Mouse (Mus musculus) kidney, postnatal 0 days (tissue): ENCODE measurements around the gene Car15. TPM values are rescaled to one million over a fixed set of nuclear protein-coding genes. Genes with fewer than 3 reads are reported as not detected.

Experiments used
- ATAC-seq: fragments of 200-750 bp; cut with Nextera tagmentation; replicated peaks from 2 replicates; pipeline ENCODE4 v1.8.0; 2017; ENCODE audit warnings: low read depth, moderate number of reproducible peaks, moderate TSS enrichment, moderate library complexity; ENCODE audit not compliant: low FRiP score
- DNase-seq: peaks from one replicate; pipeline ENCODE4 v3.0.0-alpha.2; 2016; ENCODE audit warnings: low spot score
- H3K27ac ChIP-seq: fragments of 300-500 bp; sonication (generic); 2 replicates; pipeline ENCODE4 v1.5.1; 2014; ENCODE audit warnings: mild to moderate bottlenecking
- H3K27me3 ChIP-seq: fragments of 300-500 bp; sonication (generic); 2 replicates; pipeline ENCODE4 v1.6.1; 2014; ENCODE audit warnings: low read length, mixed read lengths; ENCODE audit not compliant: insufficient read depth
- H3K36me3 ChIP-seq: fragments of 300-500 bp; sonication (generic); 2 replicates; pipeline ENCODE4 v1.6.1; 2014; ENCODE audit warnings: low read length, mixed read lengths; ENCODE audit not compliant: insufficient read depth
- H3K4me1 ChIP-seq: fragments of 300-500 bp; sonication (generic); replicated peaks from 2 replicates; pipeline ENCODE4 v1.6.1; 2014; ENCODE audit warnings: antibody characterized with exemption, low read length, mixed read lengths; ENCODE audit not compliant: insufficient read depth
- H3K4me2 ChIP-seq: fragments of 300-500 bp; sonication (generic); 2 replicates; pipeline ENCODE4 v1.6.1; 2014; ENCODE audit warnings: mild to moderate bottlenecking, low read length, moderate library complexity, mixed read lengths
- H3K4me3 ChIP-seq: fragments of 300-500 bp; sonication (generic); replicated peaks from 2 replicates; pipeline ENCODE4 v1.5.1; 2014; ENCODE audit warnings: low read depth, low read length
- H3K9ac ChIP-seq: fragments of 300-500 bp; sonication (generic); 2 replicates; pipeline ENCODE4 v1.6.1; 2014; ENCODE audit warnings: low read depth, low read length
- H3K9me3 ChIP-seq: fragments of 300-500 bp; sonication (generic); replicated peaks from 2 replicates; pipeline ENCODE4 v1.6.1; 2016; ENCODE audit warnings: low read length, inconsistent platforms, mixed read lengths
- CTCF ChIP-seq: IDR thresholded peaks from 2 replicates; pipeline ENCODE4 v1.5.1; 2016; ENCODE audit warnings: antibody characterized with exemption, low read depth, mild to moderate bottlenecking, moderate library complexity
- WGBS: fragments of 180-500 bp; shearing (Covaris S2); extraction: QIAGEN DNeasy Blood & Tissue Kit; methylation state at CpG from one replicate; pipeline ENCODE4 v1.1.7; 2014; 5-methylcytosine and 5-hydroxymethylcytosine counted together
- polyA plus RNA-seq: library from polyadenylated mRNA; unstranded; fragments of >200 nt; fragmentation: Nextera tagmentation; extraction: Ambion mirVana; gene quantifications from 2 replicates; pipeline ENCODE4 v1.2.1, GENCODE M21; 2015

Car15 gene
- polyA plus RNA-seq, 1 experiment from 2014 or later, result 147 TPM

DNA sequence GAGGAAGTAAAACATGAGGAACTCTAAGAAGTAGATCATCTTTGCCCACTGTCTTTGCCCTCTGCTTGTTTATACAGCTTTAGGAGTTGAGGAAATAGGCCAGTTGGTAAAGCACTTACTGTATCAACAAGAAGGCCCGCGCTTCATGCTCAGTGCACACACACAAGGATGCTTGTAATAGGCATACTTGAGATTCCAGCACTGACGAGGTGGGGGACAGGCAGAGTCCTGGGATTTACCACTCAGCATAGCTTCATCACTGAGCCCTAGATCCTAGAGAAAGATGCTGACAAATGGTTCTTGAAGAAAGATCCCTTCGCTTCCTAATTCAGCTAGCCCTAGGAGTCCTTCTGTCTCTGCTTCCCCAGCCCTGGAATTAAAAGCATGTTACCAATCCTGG, 25.0 kb downstream of the Car15 start:
- H3K27me3 ChIP-seq, result peaks cover 4% of the 10 kb centered on the region; the same call in 1 of the 2 replicates
- no peaks in the 10 kb centered on the region for H3K36me3 ChIP-seq
- no peak overlapping the region for H3K4me3 ChIP-seq
- no peak overlapping the region for H3K27ac ChIP-seq
- 47% methylated on average over 4 of the region's 4 CpGs for WGBS
- ATAC-seq (no peak), DNase-seq (no peak)
- no peak for TF ChIP-seq CTCF
- H3K4me1 ChIP-seq, result peaks cover 7% of the 10 kb centered on the region; the same call in 1 of the 2 replicates
- no peak overlapping the region for H3K4me2 ChIP-seq
- no peaks in the 10 kb centered on the region for H3K9me3 ChIP-seq
- no peak overlapping the region for H3K9ac ChIP-seq

DNA sequence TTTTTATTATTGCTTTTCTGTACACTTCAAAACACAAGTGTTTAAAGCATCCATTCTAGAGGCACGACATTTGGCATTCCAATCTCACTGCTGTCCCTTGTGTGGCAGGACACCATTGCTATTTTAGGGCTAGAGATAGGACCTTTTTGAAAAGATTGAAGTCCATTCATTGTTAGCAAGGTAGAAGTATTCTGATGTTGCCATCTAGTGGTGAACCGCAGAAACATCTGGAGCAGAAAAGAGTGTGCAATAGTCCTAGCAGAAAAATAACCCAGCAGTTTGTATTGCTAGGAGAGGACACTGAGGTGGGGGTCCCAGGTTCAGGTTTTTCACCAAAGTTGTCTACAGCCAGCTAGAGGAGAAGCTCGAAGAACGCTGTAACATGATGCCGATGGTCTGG, 26.0 kb downstream of the Car15 start:
- Histone ChIP-seq H3K36me3 (no peaks in the 10 kb centered on the region), H3K4me1 (peaks cover 16% of the 10 kb centered on the region; the same call in 1 of the 2 replicates), H3K27me3 (peaks cover 4% of the 10 kb centered on the region; the same call in 1 of the 2 replicates), H3K4me3 (no peak overlapping the region), H3K9ac (0 out of 2 replicates have a peak overlapping the region, but pooled peaks have one; percentile 23), H3K9me3 (no peaks in the 10 kb centered on the region), H3K4me2 (no peak overlapping the region), H3K27ac (no peak overlapping the region)
- ATAC-seq (no peak), DNase-seq (peak; percentile 88)
- TF ChIP-seq CTCF, result peak; percentile 90
- 6% methylated on average over 5 of the region's 5 CpGs for WGBS

DNA sequence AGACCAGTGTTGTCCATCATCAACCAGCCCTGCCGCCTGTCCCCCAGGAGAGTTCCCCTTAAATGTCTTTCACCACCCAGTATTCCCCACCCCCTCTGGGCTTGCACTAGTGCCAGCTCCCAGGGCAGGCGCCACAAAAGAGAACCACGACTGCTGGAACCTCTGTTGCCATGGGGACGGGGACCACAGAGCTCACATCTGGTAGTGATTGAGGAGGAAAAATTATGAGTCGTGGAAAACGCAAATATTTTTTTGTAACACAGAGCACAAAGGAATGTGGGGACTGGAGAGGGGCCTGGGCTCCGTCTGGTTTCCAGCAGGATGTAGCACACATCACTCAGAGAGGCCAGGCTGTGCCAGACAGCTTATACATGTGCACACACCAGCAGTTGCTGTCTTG, 28.5 kb downstream of the Car15 start:
- TF ChIP-seq CTCF, result no peak
- Histone ChIP-seq H3K27ac (no peak overlapping the region), H3K27me3 (peaks cover 6% of the 10 kb centered on the region; the same call in 1 of the 2 replicates), H3K4me2 (no peak overlapping the region), H3K4me3 (no peak overlapping the region), H3K36me3 (no peaks in the 10 kb centered on the region), H3K9me3 (no peaks in the 10 kb centered on the region), H3K9ac (no peak overlapping the region), H3K4me1 (peaks cover 16% of the 10 kb centered on the region; the same call in 1 of the 2 replicates)
- DNase-seq (peak; percentile 76), ATAC-seq (0 out of 2 replicates have a peak, but pooled peaks have one; percentile 11)
- WGBS, result 29% methylated on average over 7 of the region's 7 CpGs

DNA sequence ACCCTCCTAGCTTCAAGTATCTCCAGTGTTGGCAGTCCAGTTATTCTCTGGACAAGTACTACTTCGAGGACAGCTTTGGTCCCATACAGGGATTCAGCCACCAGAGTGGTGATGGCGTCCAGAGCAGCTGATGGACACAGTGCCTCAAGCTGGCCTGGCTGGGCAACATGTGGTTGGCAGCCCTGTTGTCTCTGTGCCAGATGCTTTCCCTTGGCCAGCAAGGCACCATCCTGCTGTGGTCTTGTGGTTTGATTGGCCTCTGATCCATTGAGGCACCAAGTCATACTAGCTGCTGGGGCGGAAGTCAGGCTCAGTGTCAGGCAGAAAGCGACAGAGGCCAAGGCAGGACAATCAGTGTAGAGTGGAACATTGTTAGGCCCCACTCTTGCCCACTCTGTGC, 29.0 kb downstream of the Car15 start:
- Histone ChIP-seq H3K9me3 (no peaks in the 10 kb centered on the region), H3K4me1 (peaks cover 22% of the 10 kb centered on the region), H3K9ac (no peak overlapping the region), H3K4me3 (no peak overlapping the region), H3K27ac (no peak overlapping the region), H3K4me2 (no peak overlapping the region), H3K27me3 (peaks cover 7% of the 10 kb centered on the region; the same call in 1 of the 2 replicates), H3K36me3 (no peaks in the 10 kb centered on the region)
- no peak for DNase-seq
- WGBS, result 93% methylated on average over 4 of the region's 4 CpGs
- no peak for TF ChIP-seq CTCF
- ATAC-seq, result no peak

DNA sequence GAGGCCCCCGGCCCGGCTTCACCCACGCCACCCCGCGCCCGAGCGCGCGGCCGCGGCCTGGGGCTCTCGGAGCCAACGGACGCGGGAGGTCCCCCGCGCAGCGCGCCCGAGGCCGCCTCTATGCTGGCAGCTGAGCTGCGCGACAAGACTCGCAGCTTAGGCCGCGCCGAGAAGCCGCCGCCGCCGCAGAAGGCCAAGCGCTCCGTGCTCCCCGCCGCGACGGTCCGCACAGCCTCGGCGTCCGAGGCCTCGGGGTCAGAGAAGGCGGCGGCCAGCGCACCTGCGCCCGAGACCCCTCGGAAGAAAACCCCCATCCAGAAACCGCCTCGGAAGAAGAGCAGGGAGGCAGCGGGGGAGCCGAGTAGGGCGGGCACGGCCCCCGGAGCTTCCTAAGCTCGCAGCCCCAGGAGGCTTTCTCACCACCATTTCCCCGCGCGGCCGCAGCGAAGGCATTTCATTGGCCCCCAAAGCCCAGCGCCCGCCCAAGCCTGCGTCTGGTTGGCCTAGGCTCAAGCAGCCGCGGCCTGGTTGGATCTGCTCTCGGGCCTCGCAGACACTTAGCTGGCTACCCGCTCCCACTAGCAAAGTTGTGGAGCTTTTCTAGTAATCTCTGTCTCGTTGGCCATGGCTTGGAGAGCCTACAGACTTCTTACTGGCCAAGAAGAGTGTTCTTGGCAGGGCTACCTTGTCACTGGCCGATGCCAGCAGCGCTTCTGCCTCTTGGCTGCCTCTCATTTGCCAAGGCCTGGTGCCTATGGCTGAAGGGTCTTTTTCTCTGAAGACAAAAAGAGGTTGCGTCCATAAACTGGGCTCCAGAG, 30.8 kb downstream of the Car15 start:
- ATAC-seq (peak; percentile 62), DNase-seq (peak; percentile 83)
- H3K4me1 ChIP-seq, result peaks cover 39% of the 10 kb centered on the region
- WGBS, result 9% methylated on average over 69 of the region's 73 CpGs
- H3K9me3 ChIP-seq, result no peaks in the 10 kb centered on the region
- peak overlapping the region; percentile 59 for H3K9ac ChIP-seq
- peak overlapping the region; percentile 75 for H3K4me2 ChIP-seq
- peaks cover 20% of the 10 kb centered on the region for H3K27me3 ChIP-seq
- H3K36me3 ChIP-seq, result no peaks in the 10 kb centered on the region
- TF ChIP-seq CTCF, result no peak
- H3K4me3 ChIP-seq, result peak overlapping the region; percentile 39
- no peak overlapping the region for H3K27ac ChIP-seq

DNA sequence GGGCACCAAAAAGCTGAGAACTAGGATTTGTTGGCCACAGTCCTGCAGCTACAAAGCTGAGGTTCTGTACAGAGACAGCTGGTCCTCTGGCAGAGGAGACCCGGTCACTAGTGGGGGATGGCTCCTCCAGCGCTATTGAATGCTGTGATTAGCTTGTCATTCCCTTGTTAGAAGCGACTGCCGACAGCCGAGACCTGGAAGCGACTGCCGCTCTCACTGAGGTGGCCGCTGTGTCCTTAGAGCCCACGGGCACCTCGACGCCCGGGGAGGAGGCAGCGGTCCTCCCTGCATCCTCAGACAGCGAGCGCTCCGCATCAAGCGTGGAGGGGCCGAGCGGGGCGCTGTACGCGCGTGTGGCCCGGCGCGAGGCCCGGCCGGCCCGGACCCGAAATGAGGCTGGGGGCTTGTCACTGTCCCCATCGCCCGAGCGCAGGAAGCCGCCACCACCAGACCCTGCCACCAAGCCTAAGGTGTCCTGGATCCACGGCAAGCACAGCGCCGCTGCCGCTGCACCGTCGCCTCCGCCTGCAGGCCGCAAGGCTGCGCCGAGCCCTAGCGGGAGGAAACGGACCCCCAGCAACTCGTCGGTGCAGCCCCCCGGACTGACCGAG, 31.5 kb downstream of the Car15 start:
- TF ChIP-seq CTCF, result no peak
- peaks cover 28% of the 10 kb centered on the region for H3K27me3 ChIP-seq
- H3K36me3 ChIP-seq, result no peaks in the 10 kb centered on the region
- H3K4me1 ChIP-seq, result peaks cover 45% of the 10 kb centered on the region
- peak overlapping the region; percentile 75 for H3K4me2 ChIP-seq
- no peak overlapping the region for H3K27ac ChIP-seq
- ATAC-seq (peak; percentile 22; the same call in 1 of the 2 replicates), DNase-seq (peak; percentile 37)
- WGBS, result 18% methylated on average over 50 of the region's 50 CpGs
- peak overlapping the region; percentile 39 for H3K4me3 ChIP-seq
- no peaks in the 10 kb centered on the region for H3K9me3 ChIP-seq
- peak overlapping the region; percentile 59 for H3K9ac ChIP-seq
